Mouse (Mus musculus) frontal cortex, postnatal 36 days (tissue): ENCODE measurements around the gene Ahcy.
A peak's percentile ranks its signal among the peaks of the same experiment; 100 is the strongest.
"Not testable (repeated sequence)": the region's sequence is repeated elsewhere in the genome, so short reads cannot be mapped to it uniquely, and the experiment has no call there.

ENCODE experiments used
- DNase-seq, 2 experiments: peaks; one replicate each; pipeline ENCODE4 v3.0.0; 2022; ENCODE audit warnings: low spot score in 2 of 2

Gene Ahcy

GRCm38 (mm10) chr2:155073978-155074765, at the start of gene Ahcy:
Ahcy (minus strand) TSS chr2:155074497.
- peak; percentile 91 to 94 for DNase-seq

GRCm38 (mm10) chr2:155115216-155115830, 41.0 kb upstream of the Ahcy start:
- DNase-seq: no peak

GRCm38 (mm10) chr2:155107276-155107675, 33.0 kb upstream of the Ahcy start:
- DNase-seq: not testable (repeated sequence)

GRCm38 (mm10) chr2:155103607-155104006, 29.3 kb upstream of the Ahcy start:
- DNase-seq: no peak

GRCm38 (mm10) chr2:155101761-155102181, 27.5 kb upstream of the Ahcy start:
- no peak for DNase-seq

- DNase-seq: no peak
Observed at GRCm38 (mm10) chr2:155100796-155101259, 26.5 kb upstream of the Ahcy start.

- no peak for DNase-seq
Observed at GRCm38 (mm10) chr2:155099994-155100795, 25.9 kb upstream of the Ahcy start.

- DNase-seq: no peak
Observed at GRCm38 (mm10) chr2:155099421-155099820, 25.1 kb upstream of the Ahcy start.

GRCm38 (mm10) chr2:155098720-155099380, 24.6 kb upstream of the Ahcy start:
- DNase-seq: no peak

GRCm38 (mm10) chr2:155093418-155093817, 19.1 kb upstream of the Ahcy start:
- no peak for DNase-seq

GRCm38 (mm10) chr2:155091743-155092075, 17.4 kb upstream of the Ahcy start:
- no peak for DNase-seq

- no peak for DNase-seq
Observed at GRCm38 (mm10) chr2:155090909-155091742, 16.8 kb upstream of the Ahcy start.

GRCm38 (mm10) chr2:155088264-155088663, 14.0 kb upstream of the Ahcy start:
- no peak for DNase-seq

- DNase-seq: no peak
Observed at GRCm38 (mm10) chr2:155086328-155086727, 12.0 kb upstream of the Ahcy start.

- DNase-seq: no peak
Observed at GRCm38 (mm10) chr2:155084546-155084945, 10.2 kb upstream of the Ahcy start.

GRCm38 (mm10) chr2:155082121-155082803, 8.0 kb upstream of the Ahcy start:
- peak; percentile 62 to 66 for DNase-seq

- no peak for DNase-seq
Observed at GRCm38 (mm10) chr2:155081056-155081455, 6.8 kb upstream of the Ahcy start.

GRCm38 (mm10) chr2:155080179-155080530, 5.9 kb upstream of the Ahcy start:
- DNase-seq: no peak

- DNase-seq: no peak
Observed at GRCm38 (mm10) chr2:155079500-155080178, 5.3 kb upstream of the Ahcy start.

GRCm38 (mm10) chr2:155075649-155076048, 1.4 kb upstream of the Ahcy start:
- no peak for DNase-seq
